Mouse (Mus musculus) erythroblast, embryonic 14.5 days (primary cell): Measurements from ENCODE around the gene Dlx4. TPM values are rescaled to one million over a fixed set of nuclear protein-coding genes. Genes with fewer than 3 reads are reported as not detected.

Experiments
- H3K27me3 ChIP-seq: 2 replicates; pipeline ENCODE4 v1.6.1; 2012; ENCODE audit warnings: inconsistent platforms; ENCODE audit not compliant: control insufficient read depth
- H3K36me3 ChIP-seq: 2 replicates; pipeline ENCODE4 v1.6.1; 2012; ENCODE audit warnings: mild to moderate bottlenecking, inconsistent platforms; ENCODE audit not compliant: control insufficient read depth
- H3K4me1 ChIP-seq: 2 replicates; pipeline ENCODE4 v1.6.1; 2012; ENCODE audit warnings: inconsistent platforms; ENCODE audit not compliant: control insufficient read depth
- H3K4me3 ChIP-seq: replicated peaks from 2 replicates; pipeline ENCODE3; 2012; ENCODE audit warnings: moderate library complexity, mild to moderate bottlenecking, inconsistent platforms
- H3K9me3 ChIP-seq: 2 replicates; pipeline ENCODE4 v1.6.1; 2012; ENCODE audit warnings: low read length, inconsistent platforms, mixed read lengths; ENCODE audit not compliant: control insufficient read depth
- GATA1 ChIP-seq: IDR thresholded peaks from 2 replicates; pipeline ENCODE4 v1.6.1; 2012; ENCODE audit warnings: low read length, inconsistent platforms, mixed read lengths
- TAL1 ChIP-seq: IDR thresholded peaks from 3 replicates; pipeline ENCODE4 v1.6.1; 2012; ENCODE audit warnings: low read length, inconsistent platforms, mixed read lengths
- polyA plus RNA-seq: library from polyadenylated mRNA; stranded (reverse); fragments of >175 nt; gene quantifications from 2 replicates; pipeline ENCODE4 v1.2.3, GENCODE M21; 2012

Dlx4 gene
- polyA plus RNA-seq, 1 experiment = not detected

DNA sequence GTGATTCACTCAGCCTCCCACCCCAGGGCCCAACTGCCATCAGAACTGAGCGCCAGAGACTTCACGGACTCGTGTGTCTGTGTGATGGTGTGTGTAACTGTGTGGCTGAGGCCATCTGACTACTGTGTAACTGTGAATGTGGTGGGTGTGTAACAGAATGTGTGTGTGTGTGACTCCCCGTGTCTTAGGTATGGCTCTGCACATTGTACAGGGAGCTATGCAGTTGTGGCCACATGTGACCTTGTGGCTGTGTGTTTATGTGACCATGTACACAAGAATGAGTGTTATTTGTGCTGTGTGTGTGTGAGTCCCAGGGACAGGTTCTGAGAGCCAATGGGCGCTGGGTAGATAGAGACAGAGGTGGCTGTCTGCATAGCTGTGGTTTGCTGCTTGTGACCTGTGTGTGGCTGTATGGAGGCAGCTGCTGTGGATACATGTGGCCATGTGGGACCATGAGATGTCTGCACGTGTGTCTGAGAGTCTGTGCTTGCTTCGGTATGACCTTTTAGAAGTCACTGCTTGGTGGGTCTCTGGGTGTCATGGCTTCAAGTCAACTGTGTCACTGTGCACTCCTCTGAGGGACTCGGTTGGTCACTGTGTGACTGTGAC is 13.8 kb upstream of the Dlx4 start:
- Histone ChIP-seq H3K4me3 (no peak overlapping the region), H3K36me3 (no peaks in the 10 kb centered on the region), H3K4me1 (no peaks in the 10 kb centered on the region), H3K9me3 (no peaks in the 10 kb centered on the region), H3K27me3 (peaks cover 7% of the 10 kb centered on the region)
- no peak for TF ChIP-seq GATA1
- no peak for TF ChIP-seq TAL1

- no peak overlapping the region for H3K4me3 ChIP-seq
- H3K27me3 ChIP-seq = peaks cover 16% of the 10 kb centered on the region
- no peaks in the 10 kb centered on the region for H3K36me3 ChIP-seq
- no peaks in the 10 kb centered on the region for H3K4me1 ChIP-seq
- H3K9me3 ChIP-seq = no peaks in the 10 kb centered on the region
- TF ChIP-seq TAL1 (no peak), GATA1 (no peak)
These were observed 11.8 kb upstream of the Dlx4 start for GRCm38 (mm10) chr11:95157872-95158271.

- Histone ChIP-seq H3K36me3 (no peaks in the 10 kb centered on the region), H3K4me1 (no peaks in the 10 kb centered on the region), H3K27me3 (peaks cover 21% of the 10 kb centered on the region), H3K4me3 (no peak overlapping the region), H3K9me3 (no peaks in the 10 kb centered on the region)
- TF ChIP-seq GATA1 (no peak), TAL1 (no peak)
These were observed 11.3 kb upstream of the Dlx4 start for GRCm38 (mm10) chr11:95157356-95157755.

DNA sequence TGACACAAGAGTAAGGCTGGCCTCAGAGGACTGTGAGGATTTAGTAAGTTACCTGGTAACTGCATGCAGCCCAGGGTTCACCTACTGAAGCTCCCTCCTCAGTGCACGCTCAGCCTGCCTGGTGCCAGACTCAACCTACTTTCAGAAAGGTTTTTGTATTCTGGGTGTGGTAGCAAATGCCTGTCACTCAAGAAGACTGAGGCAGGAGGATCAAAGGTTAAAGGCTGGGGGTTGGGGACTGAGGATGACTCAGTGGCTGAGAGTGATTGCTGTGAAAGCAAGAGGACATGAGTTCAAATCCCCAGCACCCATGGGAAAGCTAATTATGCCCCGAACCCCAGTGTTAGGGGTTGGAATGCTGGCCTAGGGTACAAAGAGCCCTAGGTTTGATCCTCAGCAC is 9.4 kb upstream of the Dlx4 start:
- TF ChIP-seq TAL1 (no peak), GATA1 (no peak)
- peaks cover 2% of the 10 kb centered on the region; the same call in 1 of the 2 replicates for H3K9me3 ChIP-seq
- H3K36me3 ChIP-seq = no peaks in the 10 kb centered on the region
- H3K4me1 ChIP-seq = no peaks in the 10 kb centered on the region
- peaks cover 40% of the 10 kb centered on the region for H3K27me3 ChIP-seq
- H3K4me3 ChIP-seq = no peak overlapping the region

- Histone ChIP-seq H3K36me3 (no peaks in the 10 kb centered on the region), H3K9me3 (peaks cover 2% of the 10 kb centered on the region; the same call in 1 of the 2 replicates), H3K4me3 (no peak overlapping the region), H3K27me3 (peaks cover 58% of the 10 kb centered on the region), H3K4me1 (no peaks in the 10 kb centered on the region)
- TF ChIP-seq TAL1 = no peak
- no peak for TF ChIP-seq GATA1
These were observed 7.6 kb upstream of the Dlx4 start for GRCm38 (mm10) chr11:95153681-95154080.

GRCm38 (mm10) chr11:95153116-95153515 is 7.1 kb upstream of the Dlx4 start:
- Histone ChIP-seq H3K27me3 (peaks cover 63% of the 10 kb centered on the region), H3K4me1 (no peaks in the 10 kb centered on the region)
- no peak for TF ChIP-seq GATA1
- no peak for TF ChIP-seq TAL1

DNA sequence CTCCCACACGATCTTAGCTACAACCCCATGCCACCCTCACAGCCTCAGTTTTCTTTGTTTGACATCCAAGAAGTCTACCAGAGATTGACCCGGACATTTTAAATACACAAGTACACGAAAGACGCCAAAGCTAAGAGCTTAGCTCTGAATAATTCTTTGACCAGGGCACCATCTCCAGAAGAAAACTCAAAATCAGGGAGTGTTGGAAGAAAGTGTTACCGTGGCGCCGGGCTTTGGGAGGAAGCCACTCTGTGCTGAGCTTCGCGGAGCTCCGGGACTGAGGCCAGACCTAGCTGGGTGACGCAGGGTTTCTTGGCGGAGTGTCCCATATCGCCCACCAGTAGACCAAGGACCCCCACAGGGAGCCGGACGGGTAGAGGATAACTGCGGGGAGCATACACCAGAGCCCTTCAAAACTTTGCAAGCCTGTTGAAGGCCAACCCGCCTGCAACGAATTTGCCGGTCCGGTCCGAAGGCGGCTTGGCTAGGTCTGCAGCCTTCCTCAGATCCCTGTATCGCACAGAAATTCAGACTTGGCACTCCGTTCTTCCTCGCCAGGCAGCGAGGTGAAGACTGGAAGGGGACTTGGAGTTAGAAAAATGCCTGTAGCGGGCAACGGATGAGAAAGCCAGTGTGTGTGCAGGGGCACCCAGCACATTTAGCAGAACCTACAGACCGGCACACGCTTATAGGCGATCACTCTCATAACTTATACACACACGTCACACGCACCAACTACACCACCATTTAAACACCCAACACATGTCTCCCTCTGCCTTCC is 4.4 kb upstream of the Dlx4 start:
- H3K4me1 ChIP-seq = no peaks in the 10 kb centered on the region
- peaks cover 83% of the 10 kb centered on the region for H3K27me3 ChIP-seq
- no peaks in the 10 kb centered on the region for H3K36me3 ChIP-seq
- TF ChIP-seq GATA1 (no peak), TAL1 (no peak)
- peaks cover 4% of the 10 kb centered on the region; the same call in 1 of the 2 replicates for H3K9me3 ChIP-seq
- H3K4me3 ChIP-seq = no peak overlapping the region

More at GRCm38 (mm10) chr11:95153116-95153515, 7.1 kb upstream of the Dlx4 start:
- Histone ChIP-seq H3K36me3 (no peaks in the 10 kb centered on the region), H3K9me3 (peaks cover 2% of the 10 kb centered on the region; the same call in 1 of the 2 replicates), H3K4me3 (no peak overlapping the region)

DNA sequence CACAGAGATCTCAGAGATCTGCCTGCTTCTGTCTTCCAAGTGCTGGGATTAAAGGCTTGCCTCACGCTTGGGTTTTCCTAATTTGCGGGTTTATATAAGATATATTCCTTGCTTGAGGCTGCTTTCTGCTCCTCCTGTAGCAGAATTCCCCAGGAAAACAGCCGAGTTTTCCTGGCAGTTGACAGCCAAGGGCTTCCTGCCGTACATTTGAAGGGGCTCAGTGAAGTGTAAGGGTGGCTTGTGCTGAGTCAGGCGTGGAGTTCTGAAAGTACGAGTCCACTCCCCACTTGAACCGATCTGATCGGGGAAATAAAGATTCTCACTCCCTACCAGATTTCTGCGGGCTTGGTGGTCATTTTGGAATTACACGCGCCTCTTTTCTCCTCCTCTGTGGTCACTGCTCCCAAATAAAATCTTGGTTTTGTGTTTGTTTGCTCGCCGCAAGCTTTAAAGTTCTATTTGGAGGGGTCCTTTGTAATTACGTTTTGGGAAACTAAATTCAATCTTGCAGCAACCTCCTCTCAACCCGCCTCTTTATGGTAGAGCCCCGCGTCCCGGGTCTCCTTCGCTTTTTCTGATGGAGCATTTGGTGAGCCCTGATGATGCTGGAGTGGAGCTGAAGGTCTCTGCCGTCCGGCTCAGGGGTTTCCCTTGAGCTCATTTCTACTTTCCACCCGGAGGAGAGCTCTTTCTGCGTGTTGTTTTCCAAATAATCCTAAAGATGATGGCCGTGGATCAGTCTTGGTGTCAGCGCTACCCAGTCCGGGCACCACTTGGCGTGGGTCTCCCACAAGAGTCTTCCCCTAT is 3.6 kb upstream of the Dlx4 start:
- TF ChIP-seq GATA1 (no peak), TAL1 (no peak)
- Histone ChIP-seq H3K27me3 (peaks cover 91% of the 10 kb centered on the region), H3K9me3 (peaks cover 6% of the 10 kb centered on the region; the same call in 1 of the 2 replicates), H3K4me3 (no peak overlapping the region), H3K4me1 (no peaks in the 10 kb centered on the region; the same call in 1 of the 2 replicates), H3K36me3 (no peaks in the 10 kb centered on the region)

DNA sequence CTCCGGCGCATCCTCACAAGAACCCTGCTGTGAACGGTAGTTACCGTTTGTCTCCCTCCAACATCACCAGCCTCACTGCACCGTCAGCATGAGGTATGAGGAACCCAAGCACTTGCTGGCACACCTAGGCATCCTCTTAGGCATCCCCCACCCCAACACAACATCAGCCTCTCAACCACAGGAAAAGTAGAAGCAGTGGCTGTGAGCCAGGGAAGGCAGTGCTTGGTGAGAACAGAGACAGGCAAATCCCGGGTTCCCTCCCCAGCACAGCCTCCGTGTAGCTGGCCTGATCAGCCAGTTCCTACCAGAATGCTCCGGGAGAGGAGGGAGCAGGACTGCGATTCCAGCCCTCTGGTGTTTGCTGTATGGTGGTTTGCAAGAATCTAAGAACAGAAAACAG is 2.7 kb upstream of the Dlx4 start:
- TF ChIP-seq TAL1 (no peak), GATA1 (no peak)
- H3K36me3 ChIP-seq = no peaks in the 10 kb centered on the region
- peaks cover 5% of the 10 kb centered on the region for H3K4me1 ChIP-seq
- H3K27me3 ChIP-seq = peaks cover 97% of the 10 kb centered on the region
- no peak overlapping the region for H3K4me3 ChIP-seq
- H3K9me3 ChIP-seq = peaks cover 6% of the 10 kb centered on the region; the same call in 1 of the 2 replicates
